Mouse (Mus musculus) brain, embryonic 14.5 days (tissue): ENCODE measurements around the gene Gpr35.

Experiments
- CTCF ChIP-seq: fragments of 200-500 bp; IDR thresholded peaks from 2 replicates; pipeline ENCODE4 v1.5.1; 2012; ENCODE audit warnings: inconsistent platforms, mild to moderate bottlenecking, moderate library complexity, borderline replicate concordance; ENCODE audit not compliant: insufficient read depth, insufficient read length; ENCODE audit errors: extremely low read depth
- POLR2A ChIP-seq: fragments of 200-500 bp; IDR thresholded peaks from 2 replicates; pipeline ENCODE4 v1.6.1; 2012; ENCODE audit warnings: mild to moderate bottlenecking, inconsistent platforms, borderline replicate concordance; ENCODE audit not compliant: poor library complexity, insufficient read depth, insufficient read length, severe bottlenecking; ENCODE audit errors: extremely low read depth

DNA sequence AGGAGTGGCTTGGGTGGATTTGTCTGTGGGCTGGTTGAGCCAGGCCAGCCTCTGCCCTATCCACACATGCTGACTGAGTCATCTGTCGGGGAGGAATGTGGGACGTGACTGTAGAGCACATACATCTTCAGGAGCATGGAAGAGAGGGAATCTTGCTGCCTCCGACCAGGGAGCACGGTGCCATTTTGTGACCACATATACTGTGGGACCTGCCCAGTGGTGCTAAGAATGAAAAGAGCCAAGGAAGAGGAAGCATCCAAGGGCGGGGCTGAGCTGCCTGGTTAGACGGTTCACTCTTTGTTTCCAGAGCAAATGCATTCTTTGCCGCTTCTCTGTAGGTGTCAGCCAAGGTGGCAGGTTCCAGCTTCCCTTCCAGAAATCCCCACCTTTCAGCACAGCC lies 28.0 kb downstream of the Gpr35 start:
- no peak for TF ChIP-seq CTCF
- no peak for TF ChIP-seq POLR2A
